Mouse (Mus musculus) intestine, embryonic 16.5 days (tissue): ENCODE results near the gene Tmem92. TPM values are rescaled to one million over a fixed set of nuclear protein-coding genes. Genes with fewer than 3 reads are reported as not detected.

Experiments used
- ATAC-seq: fragments of 200-750 bp; cut with Nextera tagmentation; 2 replicates; pipeline ENCODE4 v1.8.0; 2017; ENCODE audit warnings: moderate TSS enrichment, moderate library complexity
- H3K27ac ChIP-seq: fragments of 300-500 bp; sonication (generic); 2 replicates; pipeline ENCODE4 v1.5.1; 2014; ENCODE audit warnings: mild to moderate bottlenecking, low read length
- H3K27me3 ChIP-seq: fragments of 300-500 bp; sonication (generic); replicated peaks from 2 replicates; pipeline ENCODE4 v1.6.1; 2014; ENCODE audit warnings: low read length, control low read depth, mixed read lengths; ENCODE audit not compliant: control insufficient read depth, insufficient read depth
- H3K36me3 ChIP-seq: fragments of 300-500 bp; sonication (generic); 2 replicates; pipeline ENCODE4 v1.6.1; 2014; ENCODE audit warnings: low read length, control low read depth; ENCODE audit not compliant: control insufficient read depth, insufficient read depth
- H3K4me1 ChIP-seq: fragments of 300-500 bp; sonication (generic); 2 replicates; pipeline ENCODE4 v1.6.1; 2014; ENCODE audit warnings: low read length, control low read depth, mixed read lengths; ENCODE audit not compliant: control insufficient read depth, insufficient read depth
- H3K4me2 ChIP-seq: fragments of 300-500 bp; sonication (generic); 2 replicates; pipeline ENCODE4 v1.6.1; 2014; ENCODE audit warnings: low read depth, low read length, control low read depth
- H3K4me3 ChIP-seq: fragments of 300-500 bp; sonication (generic); 2 replicates; pipeline ENCODE4 v1.5.1; 2014; ENCODE audit warnings: mild to moderate bottlenecking, low read length
- H3K9ac ChIP-seq: fragments of 300-500 bp; sonication (generic); 2 replicates; pipeline ENCODE4 v1.6.1; 2014; ENCODE audit warnings: low read depth, low read length
- H3K9me3 ChIP-seq: fragments of 300-500 bp; sonication (generic); 2 replicates; pipeline ENCODE4 v1.6.1; 2016; ENCODE audit warnings: low read length, control low read depth; ENCODE audit not compliant: control insufficient read depth
- WGBS: fragments of 180-500 bp; shearing (Covaris S2); extraction: QIAGEN DNeasy Blood & Tissue Kit; methylation state at CpG from one replicate; pipeline ENCODE4 v1.1.7; 2014; 5-methylcytosine and 5-hydroxymethylcytosine counted together
- polyA plus RNA-seq: library from polyadenylated mRNA; unstranded; fragments of >200 nt; fragmentation: Nextera tagmentation; extraction: Ambion mirVana; gene quantifications from 2 replicates; pipeline ENCODE4 v1.2.1, GENCODE M21; 2015

Tmem92 gene
- polyA plus RNA-seq, 1 experiment from 2014 or later: not detected

- Histone ChIP-seq H3K4me2 (no peak overlapping the region), H3K9me3 (no peaks in the 10 kb centered on the region), H3K27ac (no peak overlapping the region), H3K36me3 (no peaks in the 10 kb centered on the region), H3K9ac (no peak overlapping the region), H3K27me3 (no peaks in the 10 kb centered on the region), H3K4me1 (peaks cover 5% of the 10 kb centered on the region; the same call in 1 of the 2 replicates), H3K4me3 (no peak overlapping the region)
- WGBS: 52% methylated on average over 2 of the region's 2 CpGs
- ATAC-seq: 0 out of 2 replicates have a peak, but pooled peaks have one; percentile 46
Observed at GRCm38 (mm10) chr11:94735746-94736145, 46.8 kb downstream of the Tmem92 start.

GRCm38 (mm10) chr11:94732773-94733172, 49.7 kb downstream of the Tmem92 start:
- WGBS: 30% methylated on average over 8 of the region's 8 CpGs
- peaks cover 5% of the 10 kb centered on the region; the same call in 1 of the 2 replicates for H3K4me1 ChIP-seq
- H3K36me3 ChIP-seq: no peaks in the 10 kb centered on the region
- 0 out of 2 replicates have a peak overlapping the region, but pooled peaks have one; percentile 17 for H3K4me2 ChIP-seq
- peak; percentile 87 for ATAC-seq
- H3K4me3 ChIP-seq: no peak overlapping the region
- peak overlapping the region; percentile 12; the same call in 1 of the 2 replicates for H3K9ac ChIP-seq
- H3K27me3 ChIP-seq: no peaks in the 10 kb centered on the region
- no peaks in the 10 kb centered on the region for H3K9me3 ChIP-seq
- no peak overlapping the region for H3K27ac ChIP-seq

GRCm38 (mm10) chr11:94731229-94731628, 51.3 kb downstream of the Tmem92 start:
- 89% methylated on average over 12 of the region's 12 CpGs for WGBS
- Histone ChIP-seq H3K4me1 (peaks cover 5% of the 10 kb centered on the region; the same call in 1 of the 2 replicates), H3K4me3 (no peak overlapping the region), H3K4me2 (no peak overlapping the region), H3K27ac (no peak overlapping the region), H3K27me3 (no peaks in the 10 kb centered on the region), H3K36me3 (no peaks in the 10 kb centered on the region), H3K9ac (no peak overlapping the region), H3K9me3 (no peaks in the 10 kb centered on the region)
- no peak for ATAC-seq

- no peaks in the 10 kb centered on the region for H3K9me3 ChIP-seq
- H3K9ac ChIP-seq: no peak overlapping the region
- no peaks in the 10 kb centered on the region for H3K27me3 ChIP-seq
- no peaks in the 10 kb centered on the region for H3K36me3 ChIP-seq
- WGBS: 27% methylated on average over 5 of the region's 5 CpGs
- H3K4me1 ChIP-seq: no peaks in the 10 kb centered on the region; the same call in 1 of the 2 replicates
- no peak overlapping the region for H3K27ac ChIP-seq
- no peak overlapping the region for H3K4me2 ChIP-seq
- H3K4me3 ChIP-seq: no peak overlapping the region
- ATAC-seq: 0 out of 2 replicates have a peak, but pooled peaks have one; percentile 33
Observed at GRCm38 (mm10) chr11:94730261-94730660, 52.2 kb downstream of the Tmem92 start.

GRCm38 (mm10) chr11:94729565-94729964, 52.9 kb downstream of the Tmem92 start:
- no peak overlapping the region for H3K9ac ChIP-seq
- no peak overlapping the region for H3K4me2 ChIP-seq
- no peaks in the 10 kb centered on the region for H3K9me3 ChIP-seq
- 36% methylated on average over 4 of the region's 4 CpGs for WGBS
- no peaks in the 10 kb centered on the region; the same call in 1 of the 2 replicates for H3K4me1 ChIP-seq
- no peak overlapping the region for H3K4me3 ChIP-seq
- H3K27me3 ChIP-seq: no peaks in the 10 kb centered on the region
- no peak overlapping the region for H3K27ac ChIP-seq
- H3K36me3 ChIP-seq: no peaks in the 10 kb centered on the region
- no peak for ATAC-seq

GRCm38 (mm10) chr11:94728545-94728944, 54.0 kb downstream of the Tmem92 start:
- Histone ChIP-seq H3K4me2 (no peak overlapping the region), H3K27me3 (no peaks in the 10 kb centered on the region), H3K9me3 (no peaks in the 10 kb centered on the region), H3K27ac (no peak overlapping the region), H3K36me3 (no peaks in the 10 kb centered on the region), H3K4me1 (no peaks in the 10 kb centered on the region; the same call in 1 of the 2 replicates), H3K9ac (no peak overlapping the region), H3K4me3 (no peak overlapping the region)
- no peak for ATAC-seq
- WGBS: 85% methylated on average over 3 of the region's 3 CpGs

- H3K36me3 ChIP-seq: no peaks in the 10 kb centered on the region
- H3K9ac ChIP-seq: no peak overlapping the region
- H3K9me3 ChIP-seq: no peaks in the 10 kb centered on the region
- WGBS: 87% methylated on average over 3 of the region's 3 CpGs
- H3K27ac ChIP-seq: no peak overlapping the region
- no peak for ATAC-seq
- no peak overlapping the region for H3K4me3 ChIP-seq
- H3K4me1 ChIP-seq: no peaks in the 10 kb centered on the region
- H3K27me3 ChIP-seq: no peaks in the 10 kb centered on the region
- no peak overlapping the region for H3K4me2 ChIP-seq
Observed at GRCm38 (mm10) chr11:94727306-94727705, 55.2 kb downstream of the Tmem92 start.

Other genes starting within 250 kb of the Tmem92 start
- gene Rsad1, start 233.4 kb downstream of the Tmem92 start, polyA plus RNA-seq: 2.4 and 3.6 TPM in 2 replicates
- gene Chad, start 217.7 kb downstream of the Tmem92 start, polyA plus RNA-seq: 1.2 and 1.6 TPM in 2 replicates
- 3.0 and 3.3 TPM in 2 replicates for gene Acsf2, start 180.8 kb downstream of the Tmem92 start, polyA plus RNA-seq
- gene Lrrc59, start 152.9 kb downstream of the Tmem92 start, polyA plus RNA-seq: 254 and 256 TPM in 2 replicates
- gene Mrpl27, start 128.9 kb downstream of the Tmem92 start, polyA plus RNA-seq: 141 and 151 TPM in 2 replicates
- 14.4 and 16.0 TPM in 2 replicates for gene Eme1, start 128.7 kb downstream of the Tmem92 start, polyA plus RNA-seq
- 11.3 and 11.6 TPM in 2 replicates for gene Xylt2, start 105.2 kb downstream of the Tmem92 start, polyA plus RNA-seq
- gene Gm11541, start 78.2 kb downstream of the Tmem92 start, polyA plus RNA-seq: 0.42 and 0.50 TPM in 2 replicates
- gene Cdc34b, start 40.9 kb downstream of the Tmem92 start, polyA plus RNA-seq: not detected in 2 replicates
- 890 and 1,013 TPM in 2 replicates for gene Col1a1, start 153.5 kb upstream of the Tmem92 start, polyA plus RNA-seq
- gene Hils1, start 184.9 kb upstream of the Tmem92 start, polyA plus RNA-seq: not detected in 2 replicates
- 0.26 and 0.36 TPM in 2 replicates for gene Sgca, start 193.6 kb upstream of the Tmem92 start, polyA plus RNA-seq
- 5.2 and 5.6 TPM in 2 replicates for gene Ppp1r9b, start 208.3 kb upstream of the Tmem92 start, polyA plus RNA-seq
- 13.2 and 13.6 TPM in 2 replicates for gene Samd14, start 227.2 kb upstream of the Tmem92 start, polyA plus RNA-seq